Mouse (Mus musculus): ENCODE measurements around the gene Slc9a3r2.

DNA sequence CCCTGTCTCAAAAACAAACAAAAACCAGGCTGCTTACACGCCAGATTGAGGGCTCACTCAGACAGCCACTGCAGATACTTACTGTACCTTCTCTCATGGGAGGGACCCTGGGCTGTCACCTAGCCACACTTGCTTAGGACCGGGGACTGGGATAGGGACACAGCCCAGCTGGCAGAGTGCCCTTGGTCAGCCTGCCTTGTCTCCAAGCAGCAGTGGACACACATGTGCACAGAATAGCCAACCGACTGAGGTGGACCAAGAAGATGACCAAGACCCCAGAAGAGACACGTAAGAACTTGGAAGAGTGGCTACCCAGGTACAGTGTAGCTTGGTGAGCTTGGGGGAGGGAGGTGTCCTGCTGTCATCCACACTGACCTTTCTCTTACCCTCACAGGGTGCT lies 11.9 kb downstream of the Slc9a3r2 start:
- TF ChIP-seq CTCF (IDR thresholded peaks at IDR 0.05; ENCODE audit: low read depth) (no peak), EP300 (IDR thresholded peaks at IDR 0.05; ENCODE audit: low read depth) (no peak)
